Mouse (Mus musculus): Measurements from ENCODE around the gene Hist1h3c.

The Hist1h3c gene

DNA sequence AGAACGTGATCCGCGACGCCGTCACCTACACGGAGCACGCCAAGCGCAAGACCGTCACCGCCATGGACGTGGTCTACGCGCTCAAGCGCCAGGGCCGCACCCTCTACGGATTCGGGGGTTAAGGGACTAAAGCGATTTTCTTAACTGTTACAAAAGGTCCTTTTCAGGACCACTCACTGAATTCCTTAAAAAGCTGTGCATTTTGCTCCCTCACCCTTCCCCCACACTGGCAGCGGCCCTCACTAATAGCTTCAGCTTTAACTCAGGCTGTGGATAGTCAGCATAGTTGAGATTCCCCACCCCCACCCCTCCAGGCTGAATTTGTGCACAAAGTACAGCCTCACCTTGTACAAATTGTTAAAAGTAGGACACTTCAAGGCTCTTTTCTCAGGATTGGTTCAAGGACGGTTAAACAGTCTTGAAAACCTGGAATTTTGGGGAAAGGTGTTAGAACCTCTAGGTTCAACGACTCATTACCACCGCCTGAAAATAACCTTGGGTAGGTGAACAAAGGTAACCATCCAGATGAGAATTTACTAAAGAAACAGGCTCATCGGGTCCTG is 11.9 kb upstream of the Hist1h3c start:
- DNase-seq (ENCODE audit: low spot score in 2 of 2) = no peak

DNA sequence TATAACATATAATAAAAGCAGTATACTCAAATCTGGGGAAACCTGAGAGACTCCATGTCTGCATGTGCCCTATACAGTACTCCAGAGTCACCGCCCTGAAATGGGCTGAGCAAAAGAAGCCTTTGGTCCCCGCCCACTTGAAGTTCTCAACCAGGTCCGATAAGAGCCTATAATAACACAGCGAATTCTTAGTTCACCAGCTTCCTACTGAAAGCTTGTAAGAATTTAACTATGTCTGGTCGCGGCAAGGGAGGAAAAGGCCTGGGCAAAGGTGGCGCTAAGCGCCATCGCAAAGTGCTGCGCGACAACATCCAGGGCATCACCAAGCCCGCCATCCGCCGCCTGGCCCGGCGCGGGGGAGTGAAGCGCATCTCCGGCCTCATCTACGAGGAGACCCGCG is 11.4 kb upstream of the Hist1h3c start, which contains the start of gene Hist1h4b:
TSS of gene Hist1h4b (plus strand) at position 224 of the 400 bp plus-strand sequence.
- peak; percentile 75 to 93 for DNase-seq (ENCODE audit: low spot score in 2 of 2)

DNA sequence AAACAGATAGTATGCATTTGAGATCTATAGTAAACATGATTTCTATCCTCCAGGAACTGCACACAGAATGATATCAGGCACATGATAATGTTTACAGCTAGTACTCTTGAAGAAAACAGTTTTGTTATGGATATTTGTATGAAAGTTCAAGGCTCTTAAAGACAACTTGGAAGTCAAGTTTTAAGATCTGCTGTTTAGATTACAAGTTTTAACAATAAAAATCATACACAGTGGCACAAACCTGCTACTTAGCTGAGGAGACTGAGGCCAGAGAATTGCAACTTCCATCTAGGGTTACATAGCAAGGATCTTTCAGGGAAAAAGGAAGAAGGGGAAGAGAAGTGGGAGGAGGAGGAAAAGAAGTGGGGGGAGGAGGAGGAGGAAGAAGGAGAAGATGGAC is 9.6 kb upstream of the Hist1h3c start:
- no peak for DNase-seq (ENCODE audit: low spot score in 2 of 2)

DNA sequence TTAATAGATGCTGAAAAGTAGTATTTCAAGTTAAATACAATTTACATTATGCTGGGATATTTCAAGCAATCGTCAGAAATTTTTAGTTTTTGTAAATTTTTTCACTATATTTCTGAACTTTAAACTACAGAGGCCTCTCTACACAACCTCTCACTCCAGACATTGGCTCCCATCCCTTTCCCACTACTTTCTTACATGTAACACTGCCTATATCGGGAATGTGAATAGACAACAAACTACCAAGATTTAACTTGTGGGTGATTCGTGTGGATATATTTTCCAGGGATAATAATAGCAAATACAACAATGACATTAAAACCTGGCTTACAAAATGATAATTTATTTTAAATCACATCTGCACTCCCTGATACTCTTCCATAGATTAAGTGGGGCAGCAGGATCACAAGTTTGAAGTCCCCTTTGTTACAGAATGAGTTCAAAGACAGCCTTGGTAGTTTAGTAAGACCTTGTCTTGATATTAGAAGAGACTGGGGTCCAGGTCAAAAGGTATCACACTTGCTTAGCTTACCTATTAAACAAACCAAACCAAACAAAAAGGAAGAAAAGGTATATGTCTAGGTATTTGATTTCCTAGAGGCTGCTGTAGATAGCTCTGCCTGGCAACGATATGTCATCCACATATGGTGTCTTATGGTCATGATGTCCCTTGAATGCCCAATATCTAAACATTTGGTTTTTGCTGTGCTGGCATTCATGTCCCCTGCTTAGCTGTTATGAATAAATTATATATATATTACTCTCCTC is 8.1 kb upstream of the Hist1h3c start:
- DNase-seq (ENCODE audit: low spot score in 2 of 2) = no peak

DNA sequence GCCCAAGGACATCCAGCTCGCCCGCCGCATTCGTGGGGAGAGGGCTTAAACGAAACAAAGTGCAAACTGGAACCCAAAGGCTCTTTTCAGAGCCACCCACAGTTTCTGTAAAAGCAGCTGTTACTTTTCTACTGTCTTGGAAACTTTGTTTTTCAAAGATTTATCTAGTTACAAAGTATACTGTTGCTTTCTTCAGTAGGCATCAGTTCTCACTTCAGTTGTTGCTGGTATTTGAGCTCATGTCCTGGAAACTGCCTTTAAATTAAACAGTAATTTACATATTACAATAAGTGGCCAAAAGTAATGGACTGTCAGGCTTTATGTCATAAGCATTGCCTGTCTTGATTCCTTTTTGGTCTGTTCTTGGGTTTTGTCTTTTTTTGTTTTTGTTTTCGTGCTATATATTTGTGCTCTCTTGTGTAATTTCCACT is 7.4 kb upstream of the Hist1h3c start:
- DNase-seq (ENCODE audit: low spot score in 2 of 2) = no peak

DNA sequence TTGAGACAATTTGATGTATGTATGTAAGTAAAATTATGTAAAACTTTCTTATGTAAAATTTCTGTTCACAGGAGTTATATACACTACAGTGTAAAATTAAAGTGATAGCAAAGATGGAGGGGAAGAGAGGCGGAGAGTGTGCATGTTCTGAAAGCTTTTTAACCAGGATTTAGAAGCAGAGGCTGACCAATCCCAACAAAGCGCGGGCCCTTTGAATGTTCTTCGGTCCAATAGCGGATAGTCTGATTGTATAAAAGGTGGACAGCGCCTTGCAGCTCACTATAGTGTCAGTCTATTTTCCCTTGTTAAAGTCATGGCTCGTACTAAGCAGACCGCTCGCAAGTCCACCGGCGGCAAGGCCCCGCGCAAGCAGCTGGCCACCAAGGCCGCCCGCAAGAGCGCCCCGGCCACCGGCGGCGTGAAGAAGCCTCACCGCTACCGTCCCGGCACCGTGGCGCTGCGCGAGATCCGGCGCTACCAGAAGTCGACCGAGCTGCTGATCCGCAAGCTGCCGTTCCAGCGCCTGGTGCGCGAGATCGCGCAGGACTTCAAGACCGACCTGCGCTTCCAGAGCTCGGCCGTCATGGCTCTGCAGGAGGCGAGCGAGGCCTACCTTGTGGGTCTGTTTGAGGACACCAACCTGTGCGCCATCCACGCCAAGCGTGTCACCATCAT is 6.8 kb upstream of the Hist1h3c start, which contains the start of gene Hist1h3b:
TSS of gene Hist1h3b (plus strand) at position 201 of the 675 bp plus-strand sequence.
- peak; percentile 79 to 86 for DNase-seq (ENCODE audit: low spot score in 2 of 2)

DNA sequence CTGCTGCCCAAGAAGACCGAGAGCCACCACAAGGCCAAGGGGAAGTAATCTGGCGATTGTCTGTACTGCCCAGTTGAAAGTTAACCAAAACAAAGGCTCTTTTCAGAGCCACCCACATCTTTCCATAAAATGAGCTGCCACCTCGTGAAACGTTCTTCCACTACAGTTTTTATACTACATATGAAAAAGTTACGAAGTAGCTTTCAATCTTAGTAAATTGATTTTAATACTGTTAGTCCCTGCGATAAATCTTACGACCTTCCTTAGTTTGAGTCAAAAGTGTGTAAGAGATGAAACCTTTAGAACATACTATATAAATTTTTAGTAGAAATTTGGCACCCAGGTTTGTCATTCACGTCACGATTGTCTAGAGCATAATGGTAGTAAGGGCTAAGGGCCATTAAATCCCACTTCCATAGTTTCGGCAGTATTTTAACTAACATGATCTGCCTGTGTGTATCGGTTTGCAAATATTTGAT is 6.1 kb upstream of the Hist1h3c start:
- DNase-seq (ENCODE audit: low spot score in 2 of 2) = no peak

DNA sequence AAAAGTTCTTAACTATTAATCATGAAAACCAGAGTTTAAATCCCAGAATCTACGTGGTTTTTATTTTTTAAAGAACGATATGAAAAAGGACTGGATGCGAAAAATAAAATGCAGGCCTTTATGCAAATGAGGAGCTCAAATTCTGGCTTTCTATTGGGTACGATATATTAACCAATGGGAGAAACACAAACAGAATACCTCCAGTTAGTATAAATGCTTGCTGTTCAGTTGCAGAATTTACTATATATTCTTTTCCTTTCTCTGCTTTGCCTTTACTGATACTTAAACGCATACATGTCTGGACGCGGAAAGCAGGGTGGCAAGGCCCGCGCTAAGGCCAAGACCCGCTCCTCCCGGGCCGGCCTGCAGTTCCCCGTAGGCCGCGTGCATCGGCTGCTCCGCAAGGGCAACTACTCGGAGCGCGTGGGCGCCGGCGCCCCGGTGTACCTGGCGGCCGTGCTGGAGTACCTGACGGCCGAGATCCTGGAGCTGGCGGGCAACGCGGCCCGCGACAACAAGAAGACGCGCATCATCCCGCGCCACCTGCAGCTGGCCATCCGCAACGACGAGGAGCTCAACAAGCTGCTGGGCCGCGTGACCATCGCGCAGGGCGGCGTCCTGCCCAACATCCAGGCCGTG is 5.6 kb upstream of the Hist1h3c start, which contains the start of gene Hist1h2ab:
TSS of gene Hist1h2ab (plus strand) at position 288 of the 639 bp plus-strand sequence.
- peak; percentile 62 to 72 for DNase-seq (ENCODE audit: low spot score in 2 of 2)

DNA sequence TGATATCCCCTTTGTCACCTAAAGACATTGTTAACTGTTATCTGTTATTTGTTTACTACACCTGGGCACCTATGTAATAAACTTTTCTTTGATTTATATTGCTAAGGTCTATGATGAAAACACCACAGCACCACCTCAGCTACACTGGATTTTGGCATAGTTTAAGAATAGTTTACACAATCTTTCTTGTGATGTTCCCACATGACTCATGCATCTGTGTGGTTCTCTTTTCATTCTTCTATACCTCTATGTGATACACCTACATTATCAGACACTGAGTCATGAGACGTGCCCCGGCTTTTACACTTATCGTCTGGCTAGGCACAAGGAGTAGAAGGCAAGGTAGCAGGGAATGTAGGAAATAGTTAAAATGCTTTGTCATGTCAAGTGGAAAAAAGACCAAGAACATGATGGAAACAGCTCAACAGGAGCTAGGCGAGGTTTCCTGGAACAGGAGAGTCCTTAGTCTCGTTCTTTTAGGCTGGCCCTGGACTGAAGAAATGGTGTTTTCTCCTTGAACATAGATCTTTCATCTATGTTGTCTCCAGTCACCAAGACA is 4.2 kb upstream of the Hist1h3c start:
- DNase-seq (ENCODE audit: low spot score in 2 of 2) = no peak

DNA sequence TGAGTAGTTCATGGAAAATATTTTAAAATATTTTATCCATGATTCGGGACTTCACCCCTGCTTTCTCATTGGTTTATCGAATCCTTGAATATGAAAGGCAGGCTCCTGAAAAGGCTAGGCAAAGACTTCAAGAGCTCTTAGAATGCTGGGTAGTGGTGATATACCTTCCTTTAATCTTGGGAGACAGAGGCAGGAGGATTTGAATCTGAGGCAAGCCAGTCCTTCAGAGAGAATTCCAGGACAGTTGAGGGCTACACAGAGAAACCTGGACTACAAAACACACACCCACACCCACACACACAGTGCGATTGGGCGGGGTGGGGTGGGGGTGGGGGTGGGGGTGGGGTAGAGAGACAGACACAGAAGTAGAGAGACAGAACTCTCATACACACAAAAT is 2.5 kb upstream of the Hist1h3c start:
- DNase-seq (ENCODE audit: low spot score in 2 of 2) = no peak

DNA sequence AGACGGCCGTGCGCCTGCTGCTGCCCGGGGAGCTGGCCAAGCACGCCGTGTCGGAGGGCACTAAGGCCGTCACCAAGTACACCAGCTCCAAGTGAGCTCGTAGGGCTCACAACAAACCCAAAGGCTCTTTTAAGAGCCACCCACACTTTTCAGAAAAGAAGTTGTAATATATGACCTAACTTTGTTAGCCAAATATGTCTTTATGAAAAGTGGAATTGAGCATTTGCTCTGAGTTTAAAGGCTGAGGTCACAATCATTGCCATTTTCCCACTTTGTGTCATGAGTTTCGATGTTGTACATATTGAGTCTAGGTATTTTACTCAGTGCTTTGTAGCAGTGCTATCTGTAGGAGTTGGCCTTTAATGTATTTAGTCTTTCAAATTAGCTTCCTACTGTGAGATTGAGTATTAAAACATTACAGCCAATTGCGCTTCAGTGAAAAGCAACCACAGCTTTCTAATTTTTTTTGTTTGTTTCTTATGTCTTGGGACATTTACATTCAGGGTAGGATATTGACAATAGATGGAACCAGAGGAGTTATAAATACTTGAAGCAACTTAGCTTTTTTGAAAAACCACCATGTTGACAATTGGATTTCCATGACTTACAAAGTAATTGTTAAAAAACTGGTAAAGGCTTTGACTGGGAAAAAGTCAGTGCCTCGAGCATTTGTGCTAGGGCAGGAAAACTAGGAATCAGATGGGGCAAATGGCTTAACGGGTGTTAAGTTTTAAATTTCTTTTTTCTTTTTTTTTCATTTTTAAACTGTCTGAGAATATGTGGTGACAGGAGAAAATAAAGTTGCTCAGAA is 1.9 kb upstream of the Hist1h3c start:
- no peak for DNase-seq (ENCODE audit: low spot score in 2 of 2)

DNA sequence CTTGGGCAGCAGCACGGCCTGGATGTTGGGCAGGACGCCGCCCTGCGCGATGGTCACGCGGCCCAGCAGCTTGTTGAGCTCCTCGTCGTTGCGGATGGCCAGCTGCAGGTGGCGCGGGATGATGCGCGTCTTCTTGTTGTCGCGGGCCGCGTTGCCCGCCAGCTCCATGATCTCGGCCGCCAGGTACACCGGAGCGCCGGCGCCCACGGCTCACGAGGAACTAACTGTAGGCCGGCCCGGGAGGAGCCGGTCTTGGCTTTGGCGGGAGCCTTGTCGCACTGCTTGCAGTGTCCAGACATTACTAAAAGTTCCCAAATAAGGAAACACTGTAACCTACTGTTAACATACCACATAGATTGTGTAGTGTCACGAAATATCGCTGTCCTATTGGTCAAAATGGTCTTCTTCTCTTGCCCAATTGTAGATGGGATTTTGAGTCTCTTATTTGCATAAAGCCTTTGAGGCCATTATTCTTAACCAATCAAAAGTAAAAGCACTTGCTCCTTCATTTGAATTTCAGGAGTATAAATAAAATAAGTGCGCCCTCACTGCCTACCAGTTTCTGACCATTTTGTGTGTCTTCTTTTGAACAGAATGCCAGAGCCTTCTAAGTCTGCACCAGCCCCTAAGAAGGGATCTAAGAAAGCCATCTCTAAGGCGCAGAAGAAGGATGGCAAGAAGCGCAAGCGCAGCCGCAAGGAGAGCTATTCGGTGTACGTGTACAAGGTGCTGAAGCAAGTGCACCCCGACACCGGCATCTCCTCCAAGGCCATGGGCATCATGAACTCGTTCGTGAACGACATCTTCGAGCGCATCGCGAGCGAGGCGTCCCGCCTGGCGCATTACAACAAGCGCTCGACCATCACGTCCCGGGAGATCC is 1.0 kb upstream of the Hist1h3c start, which contains the start of gene Hist1h2bb:
TSS of gene Hist1h2bb (plus strand) at position 534 of the 880 bp plus-strand sequence.
- peak; percentile 54 to 56 for DNase-seq (ENCODE audit: low spot score in 2 of 2)

DNA sequence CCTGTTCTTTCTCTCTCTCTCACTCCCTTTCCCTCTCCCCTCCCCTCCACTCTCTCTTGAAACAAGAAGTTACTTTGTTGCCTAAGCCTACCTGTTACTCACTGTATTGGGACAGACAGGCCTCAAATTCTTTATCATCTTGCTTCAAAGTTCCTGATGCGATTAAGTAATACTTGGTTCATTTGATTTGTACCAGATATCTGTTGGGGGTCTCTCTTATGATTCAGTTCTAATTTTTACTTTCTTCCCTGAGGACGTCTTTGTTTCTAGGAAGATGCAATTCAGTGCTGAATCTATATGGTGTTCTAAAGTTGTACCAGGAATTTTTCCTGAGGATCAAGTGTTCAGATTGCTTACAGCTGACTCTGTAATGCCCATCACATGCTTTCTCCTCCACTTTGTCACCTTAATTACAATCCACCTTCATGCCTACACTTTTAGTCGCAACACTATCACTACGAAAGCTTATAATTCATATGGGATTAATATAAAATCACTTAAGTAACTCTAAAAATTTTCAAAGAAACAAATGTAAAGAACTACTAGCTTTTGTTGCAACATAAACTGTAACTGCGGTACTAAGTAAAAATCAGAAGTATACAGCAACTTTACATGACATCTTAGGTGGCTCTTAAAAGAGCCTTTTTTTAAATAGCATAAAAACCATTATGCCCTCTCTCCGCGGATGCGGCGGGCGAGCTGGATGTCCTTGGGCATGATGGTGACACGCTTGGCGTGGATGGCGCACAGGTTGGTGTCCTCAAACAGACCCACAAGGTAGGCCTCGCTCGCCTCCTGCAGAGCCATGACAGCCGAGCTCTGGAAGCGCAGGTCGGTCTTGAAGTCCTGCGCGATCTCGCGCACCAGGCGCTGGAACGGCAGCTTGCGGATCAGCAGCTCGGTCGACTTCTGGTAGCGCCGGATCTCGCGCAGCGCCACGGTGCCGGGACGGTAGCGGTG is 701 bp downstream of the Hist1h3c start:
- DNase-seq (ENCODE audit: low spot score in 2 of 2) = no peak

DNA sequence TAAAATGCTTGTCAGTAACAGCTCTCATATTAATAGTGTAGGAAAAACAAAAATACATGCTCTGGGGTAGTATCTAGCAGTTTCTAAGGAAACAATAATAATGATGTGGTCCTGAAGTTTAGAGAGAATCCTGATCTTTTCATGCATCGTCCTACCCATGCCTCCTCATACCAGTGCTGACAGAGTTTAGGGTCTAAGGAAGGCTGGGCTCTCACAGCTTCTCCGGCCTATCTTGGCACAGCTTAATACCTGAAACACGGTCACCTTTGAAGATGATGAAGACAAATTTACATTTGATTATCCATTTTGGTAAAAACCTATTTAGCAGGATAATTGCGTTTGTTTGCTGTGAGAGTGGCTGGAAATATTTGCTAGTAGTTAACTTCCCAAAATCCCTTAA is 1.4 kb downstream of the Hist1h3c start:
- no peak for DNase-seq (ENCODE audit: low spot score in 2 of 2)

DNA sequence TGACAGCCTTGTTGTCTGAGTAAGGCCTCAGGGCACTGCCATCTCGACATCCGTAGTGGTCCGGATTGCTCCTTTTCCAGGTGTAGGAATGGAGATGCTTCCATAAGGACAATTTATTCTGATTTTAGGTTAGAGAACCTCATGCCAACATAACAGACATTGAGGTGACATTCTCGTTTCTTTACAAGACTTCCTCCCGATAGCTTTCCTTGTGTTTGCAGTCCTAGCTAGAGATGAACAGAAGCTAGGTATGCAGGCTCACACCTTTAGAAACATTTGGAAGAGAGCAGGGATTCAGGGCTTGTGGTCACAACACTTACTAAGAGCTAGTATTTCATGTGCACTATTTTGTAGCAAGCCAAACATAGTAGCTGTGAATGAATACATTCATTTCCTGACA is 2.2 kb downstream of the Hist1h3c start:
- no peak for DNase-seq (ENCODE audit: low spot score in 2 of 2)

DNA sequence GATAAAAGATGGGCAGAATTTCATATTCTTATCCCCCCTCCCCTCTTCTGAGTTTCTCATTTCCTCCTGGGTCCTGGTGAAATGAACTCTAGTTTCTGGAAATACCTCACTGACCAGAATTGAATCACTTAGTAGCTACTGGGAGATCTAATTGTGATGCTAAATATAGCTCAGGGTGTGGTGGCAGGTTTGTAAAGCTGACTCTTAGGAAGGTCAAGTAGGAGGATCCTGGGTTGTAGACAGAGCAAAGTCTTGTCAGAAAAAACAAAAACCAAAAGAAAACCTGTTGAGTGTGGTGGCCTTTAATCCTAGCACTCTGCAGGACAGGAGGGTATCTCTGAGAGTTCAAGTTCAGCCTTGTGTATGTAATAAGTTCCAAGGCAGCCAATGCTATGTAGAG is 3.4 kb downstream of the Hist1h3c start:
- no peak for DNase-seq (ENCODE audit: low spot score in 2 of 2)

DNA sequence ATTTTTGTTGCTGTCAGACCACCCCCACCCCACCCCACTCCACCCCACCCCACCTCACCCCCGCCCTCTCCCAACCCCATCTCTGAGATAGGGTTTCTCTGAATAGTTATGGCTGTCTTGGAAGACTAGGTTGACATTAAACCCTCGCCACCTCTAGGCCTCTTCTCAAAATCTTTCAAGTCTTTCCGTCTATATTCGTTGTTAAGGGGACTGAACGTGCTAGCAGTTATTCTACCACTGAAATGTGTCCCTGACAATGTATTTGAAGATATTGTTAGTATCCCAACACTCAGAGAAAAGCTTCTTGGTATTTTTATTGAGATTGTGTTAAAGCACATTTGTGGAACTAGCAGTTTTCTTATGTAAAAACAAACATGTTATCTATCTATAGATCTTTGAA is 4.5 kb downstream of the Hist1h3c start:
- DNase-seq (ENCODE audit: low spot score in 2 of 2) = no peak

DNA sequence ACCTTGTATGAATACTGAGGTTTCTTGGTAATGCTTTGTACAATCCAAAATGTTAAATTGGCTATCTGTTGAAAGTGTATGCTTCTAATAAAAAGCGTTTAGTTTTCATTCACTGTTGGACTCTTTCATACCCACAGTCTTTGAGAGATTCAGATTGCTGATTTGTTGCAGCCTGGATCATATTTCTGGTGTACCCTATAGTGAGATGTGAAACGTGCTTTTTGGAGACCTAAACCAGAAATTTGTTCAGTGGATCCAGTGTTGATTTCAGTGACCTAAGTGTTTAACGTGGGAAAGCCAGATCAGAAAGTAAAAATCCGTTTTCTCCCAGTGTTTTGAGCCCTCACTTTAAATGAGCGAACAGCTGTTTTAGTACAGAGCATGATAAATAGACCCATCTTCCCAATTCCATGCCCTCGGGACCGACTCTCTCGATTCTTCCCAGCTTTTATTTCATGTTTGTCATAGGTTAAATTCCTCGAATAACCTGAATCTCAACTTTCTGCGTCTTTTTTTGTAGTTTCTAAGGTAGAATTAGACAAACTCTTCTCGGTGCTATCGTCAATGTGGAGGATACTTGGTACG is 5.1 kb downstream of the Hist1h3c start:
- no peak for DNase-seq (ENCODE audit: low spot score in 2 of 2)

Data from spleen, postnatal 14 days (tissue).